27 mouse cellular contexts compared by ENCODE assay signal in the genomic region with DNA sequence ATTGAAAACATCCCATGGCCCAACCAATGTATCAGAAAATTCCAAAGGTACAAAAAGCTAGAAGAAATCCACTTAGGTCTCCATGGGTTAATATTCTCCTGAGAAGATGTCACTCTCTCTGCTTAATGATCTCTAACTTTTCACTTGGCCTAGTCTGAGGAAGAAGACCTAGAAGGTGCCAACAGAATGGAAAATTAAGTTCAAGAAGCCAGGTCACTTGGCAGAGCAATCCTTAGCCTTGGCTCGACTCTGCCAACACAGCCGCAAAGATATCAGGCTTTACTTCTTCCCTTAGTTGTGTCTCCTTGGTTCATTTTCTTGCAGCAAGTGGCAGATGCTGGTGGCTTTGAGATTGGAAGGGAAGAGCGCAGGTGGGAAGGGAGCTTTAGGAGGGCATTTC.
"Had no signal": no experiment of that assay in that cellular context is flagged by ENCODE, and none has a peak within 500 bp of the region (broad histone marks: within the 10 kb centered on the region; RNA-seq: fewer than 3 reads in every experiment).

No protein-coding gene starts in this region.

- H3K27ac ChIP-seq: gastrocnemius, adult 2 months; heart, adult 2 months; heart, embryonic 13.5 days; heart, embryonic 15.5 days; hindbrain, embryonic 10.5 days; hindbrain, embryonic 12.5 days; hindbrain, embryonic 14.5 days; intestine, embryonic 15.5 days; kidney, postnatal 0 days; layer of hippocampus, adult 2 months; left cerebral cortex, adult 2 months; limb, embryonic 10.5 days; limb, embryonic 12.5 days; liver, embryonic 13.5 days; liver, embryonic 15.5 days had no signal

- H3K36me3 ChIP-seq: heart, embryonic 13.5 days; heart, embryonic 15.5 days; hindbrain, embryonic 10.5 days; hindbrain, embryonic 12.5 days; intestine, embryonic 15.5 days; limb, embryonic 10.5 days; limb, embryonic 12.5 days; liver, embryonic 13.5 days; liver, embryonic 15.5 days had no signal

- H3K9me3 ChIP-seq: heart, embryonic 13.5 days; heart, embryonic 15.5 days; hindbrain, embryonic 10.5 days; hindbrain, embryonic 12.5 days; intestine, embryonic 15.5 days; limb, embryonic 10.5 days; limb, embryonic 12.5 days; liver, embryonic 13.5 days; liver, embryonic 15.5 days had no signal

- H3K4me2 ChIP-seq: heart, embryonic 11.5 days; heart, embryonic 13.5 days; heart, embryonic 15.5 days; hindbrain, embryonic 12.5 days; hindbrain, embryonic 14.5 days; intestine, embryonic 15.5 days; limb, embryonic 12.5 days; liver, embryonic 11.5 days; liver, embryonic 13.5 days; liver, embryonic 15.5 days had no signal

- H3K9ac ChIP-seq: heart, embryonic 13.5 days; heart, embryonic 15.5 days; hindbrain, embryonic 12.5 days; hindbrain, embryonic 14.5 days; intestine, embryonic 15.5 days; limb, embryonic 12.5 days; liver, embryonic 13.5 days; liver, embryonic 15.5 days; liver, postnatal 0 days had no signal

- H3K27me3 ChIP-seq: heart, embryonic 13.5 days; heart, embryonic 15.5 days; hindbrain, embryonic 12.5 days; intestine, embryonic 15.5 days; limb, embryonic 12.5 days; liver, embryonic 13.5 days; liver, embryonic 15.5 days had no signal

- H3K4me1 ChIP-seq: hindbrain, embryonic 10.5 days; hindbrain, embryonic 12.5 days; intestine, embryonic 15.5 days; limb, embryonic 10.5 days; liver, embryonic 13.5 days; liver, embryonic 15.5 days had no signal

- ATAC-seq: forebrain, embryonic 16.5 days; hindbrain, embryonic 16.5 days; inflammation-experienced regulatory T-cells, adult 6 months; intestine, embryonic 15.5 days; intestine, postnatal 0 days; liver, postnatal 0 days had no signal

- DNase-seq: gastrocnemius, adult 2 months; gastrocnemius, postnatal 10 days; gastrocnemius, postnatal 25 days; heart, adult 2 months; heart, postnatal 14 days; heart, postnatal 36 days; liver; liver, embryonic 13.5 days; liver, postnatal 0 days had no signal

- H3K4me3 ChIP-seq: gastrocnemius, adult 2 months; heart, adult 2 months; heart, embryonic 13.5 days; heart, embryonic 15.5 days; hindbrain, embryonic 10.5 days; hindbrain, embryonic 12.5 days; intestine, embryonic 15.5 days; layer of hippocampus, adult 2 months; left cerebral cortex, adult 2 months; limb, embryonic 10.5 days; limb, embryonic 12.5 days; liver, embryonic 13.5 days; liver, embryonic 15.5 days had no signal
